Mouse (Mus musculus) neural tube, embryonic 12.5 days (tissue): Measurements from ENCODE around the gene Zbtb12. TPM values are rescaled to one million over a fixed set of nuclear protein-coding genes. Genes with fewer than 3 reads are reported as not detected.
"Not testable (repeated sequence)": the region's sequence is repeated elsewhere in the genome, so short reads cannot be mapped to it uniquely, and the experiment has no call there.

Source experiments
- ATAC-seq: fragments of 200-750 bp; cut with Nextera tagmentation; 2 replicates; pipeline ENCODE4 v1.8.0; 2017; ENCODE audit warnings: low read depth, mild to moderate bottlenecking, moderate TSS enrichment, moderate library complexity; ENCODE audit not compliant: low FRiP score
- H3K27ac ChIP-seq: fragments of 300-500 bp; sonication (generic); 2 replicates; pipeline ENCODE4 v1.5.1; 2016
- H3K27me3 ChIP-seq: fragments of 300-500 bp; sonication (generic); replicated peaks from 2 replicates; pipeline ENCODE4 v1.6.1; 2016; ENCODE audit warnings: mild to moderate bottlenecking
- H3K36me3 ChIP-seq: fragments of 300-500 bp; sonication (generic); 2 replicates; pipeline ENCODE4 v1.6.1; 2016; ENCODE audit warnings: mild to moderate bottlenecking
- H3K4me1 ChIP-seq: fragments of 300-500 bp; sonication (generic); 2 replicates; pipeline ENCODE4 v1.6.1; 2016
- H3K4me2 ChIP-seq: fragments of 300-500 bp; sonication (generic); replicated peaks from 2 replicates; pipeline ENCODE4 v1.6.1; 2016; ENCODE audit warnings: mild to moderate bottlenecking
- H3K4me3 ChIP-seq: fragments of 300-500 bp; sonication (generic); 2 replicates; pipeline ENCODE4 v1.5.1; 2016
- H3K9ac ChIP-seq: fragments of 300-500 bp; sonication (generic); 2 replicates; pipeline ENCODE4 v1.6.1; 2016; ENCODE audit warnings: mild to moderate bottlenecking
- H3K9me3 ChIP-seq: fragments of 300-500 bp; sonication (generic); 2 replicates; pipeline ENCODE4 v1.6.1; 2016; ENCODE audit warnings: mild to moderate bottlenecking
- WGBS: fragments of 180-500 bp; shearing (Covaris S2); methylation state at CpG from one replicate; pipeline ENCODE4 v1.1.7; 2016; 5-methylcytosine and 5-hydroxymethylcytosine counted together
- polyA plus RNA-seq: library from polyadenylated mRNA; unstranded; fragments of >200 nt; fragmentation: Nextera tagmentation; extraction: Ambion mirVana; gene quantifications from 2 replicates; pipeline ENCODE4 v1.2.1, GENCODE M21; 2016

Zbtb12 gene
- polyA plus RNA-seq, result 11.5 and 12.0 TPM in 2 replicates

- ATAC-seq, result no peak
- Histone ChIP-seq H3K4me2 (no peak within 1 kb of the TSS), H3K9me3 (no peaks in the 10 kb centered on the region), H3K27ac (no peak within 1 kb of the TSS), H3K4me1 (no peaks in the 10 kb centered on the region), H3K4me3 (no peak within 1 kb of the TSS), H3K36me3 (no peaks in the 10 kb centered on the region), H3K27me3 (peaks cover 8% of the 10 kb centered on the region), H3K9ac (no peak within 1 kb of the TSS)
- 73% methylated on average over 11 of the region's 11 CpGs for WGBS
These were observed at the start of gene Zbtb12 for GRCm38 (mm10) chr17:34879336-34879879. TSS of gene Zbtb12 (plus strand) at chr17:34879483.

- ATAC-seq, result not testable (repeated sequence)
These were observed 48.5 kb upstream of the Zbtb12 start for GRCm38 (mm10) chr17:34830776-34831175.

GRCm38 (mm10) chr17:34836155-34836855, 43.0 kb upstream of the Zbtb12 start:
- Histone ChIP-seq H3K4me2 (peak overlapping the region; percentile 100), H3K36me3 (peaks cover 51% of the 10 kb centered on the region), H3K9me3 (no peaks in the 10 kb centered on the region), H3K27me3 (no peaks in the 10 kb centered on the region), H3K4me1 (peaks cover 26% of the 10 kb centered on the region), H3K4me3 (peak overlapping the region; percentile 81), H3K9ac (peak overlapping the region; percentile 74), H3K27ac (0 out of 2 replicates have a peak overlapping the region, but pooled peaks have one; percentile 16)
- 4% methylated on average over 48 of the region's 48 CpGs for WGBS
- peak; percentile 85 for ATAC-seq

More at GRCm38 (mm10) chr17:34830776-34831175, 48.5 kb upstream of the Zbtb12 start:
- not testable (repeated sequence) for H3K9ac ChIP-seq, H3K9me3 ChIP-seq, H3K27ac ChIP-seq, H3K27me3 ChIP-seq, H3K4me3 ChIP-seq, H3K4me2 ChIP-seq, H3K4me1 ChIP-seq
- WGBS, result 85% methylated on average over 1 of the region's 1 CpGs
- H3K36me3 ChIP-seq, result peaks cover 70% of the 10 kb centered on the region

GRCm38 (mm10) chr17:34836856-34837221, 42.4 kb upstream of the Zbtb12 start, which contains the start of the genes Stk19 and Dxo:
TSS of gene Stk19 (minus strand) at chr17:34836945.
TSS of gene Dxo (plus strand) at chr17:34837019.
- Histone ChIP-seq H3K36me3 (peaks cover 52% of the 10 kb centered on the region), H3K27me3 (no peaks in the 10 kb centered on the region), H3K4me2 (peak within 1 kb of the TSS; percentile 100), H3K9me3 (no peaks in the 10 kb centered on the region), H3K4me3 (peak within 1 kb of the TSS; percentile 81), H3K9ac (peak within 1 kb of the TSS; percentile 75), H3K27ac (peak within 1 kb of the TSS; percentile 37; the same call in 1 of the 2 replicates), H3K4me1 (peaks cover 26% of the 10 kb centered on the region)
- WGBS, result under 1% methylated on average over 40 of the region's 40 CpGs
- peak; percentile 91 for ATAC-seq

GRCm38 (mm10) chr17:34837464-34838324, 41.6 kb upstream of the Zbtb12 start:
- Histone ChIP-seq H3K27ac (0 out of 2 replicates have a peak overlapping the region, but pooled peaks have one; percentile 37), H3K4me2 (peak overlapping the region; percentile 100), H3K9ac (peak overlapping the region; percentile 75), H3K4me1 (peaks cover 26% of the 10 kb centered on the region), H3K4me3 (peak overlapping the region; percentile 81), H3K36me3 (peaks cover 54% of the 10 kb centered on the region), H3K9me3 (no peaks in the 10 kb centered on the region), H3K27me3 (no peaks in the 10 kb centered on the region)
- ATAC-seq, result 0 out of 2 replicates have a peak, but pooled peaks have one; percentile 7
- 37% methylated on average over 43 of the region's 43 CpGs for WGBS

GRCm38 (mm10) chr17:34838785-34839184, 40.5 kb upstream of the Zbtb12 start:
- no peak for ATAC-seq
- Histone ChIP-seq H3K4me3 (peak overlapping the region; percentile 1; the same call in 1 of the 2 replicates), H3K27ac (no peak overlapping the region), H3K9ac (no peak overlapping the region), H3K9me3 (no peaks in the 10 kb centered on the region), H3K27me3 (no peaks in the 10 kb centered on the region), H3K4me1 (peaks cover 26% of the 10 kb centered on the region), H3K4me2 (peak overlapping the region; percentile 100; the same call in 1 of the 2 replicates), H3K36me3 (peaks cover 58% of the 10 kb centered on the region)
- 92% methylated on average over 7 of the region's 7 CpGs for WGBS

GRCm38 (mm10) chr17:34840736-34841307, 38.5 kb upstream of the Zbtb12 start:
- 85% methylated on average over 6 of the region's 6 CpGs for WGBS
- H3K27ac ChIP-seq, result no peak overlapping the region
- no peak for ATAC-seq
- H3K9me3 ChIP-seq, result no peaks in the 10 kb centered on the region
- H3K27me3 ChIP-seq, result no peaks in the 10 kb centered on the region
- no peak overlapping the region for H3K4me2 ChIP-seq
- H3K36me3 ChIP-seq, result peaks cover 73% of the 10 kb centered on the region
- peaks cover 22% of the 10 kb centered on the region for H3K4me1 ChIP-seq
- H3K4me3 ChIP-seq, result no peak overlapping the region
- no peak overlapping the region for H3K9ac ChIP-seq

- H3K4me2 ChIP-seq, result no peak overlapping the region
- no peak overlapping the region for H3K27ac ChIP-seq
- H3K4me3 ChIP-seq, result no peak overlapping the region
- no peaks in the 10 kb centered on the region for H3K27me3 ChIP-seq
- 93% methylated on average over 13 of the region's 13 CpGs for WGBS
- ATAC-seq, result no peak
- H3K36me3 ChIP-seq, result peaks cover 83% of the 10 kb centered on the region
- H3K9me3 ChIP-seq, result no peaks in the 10 kb centered on the region
- no peak overlapping the region for H3K9ac ChIP-seq
- peaks cover 7% of the 10 kb centered on the region for H3K4me1 ChIP-seq
These were observed 34.4 kb upstream of the Zbtb12 start for GRCm38 (mm10) chr17:34844884-34845283.

- 90% methylated on average over 6 of the region's 6 CpGs for WGBS
- H3K4me1 ChIP-seq, result peaks cover 18% of the 10 kb centered on the region
- peaks cover 60% of the 10 kb centered on the region for H3K36me3 ChIP-seq
- H3K9ac ChIP-seq, result no peak overlapping the region
- H3K27ac ChIP-seq, result no peak overlapping the region
- H3K27me3 ChIP-seq, result no peaks in the 10 kb centered on the region
- no peak overlapping the region for H3K4me3 ChIP-seq
- ATAC-seq, result no peak
- no peaks in the 10 kb centered on the region for H3K9me3 ChIP-seq
- H3K4me2 ChIP-seq, result no peak overlapping the region
These were observed 32.1 kb upstream of the Zbtb12 start for GRCm38 (mm10) chr17:34847192-34847591.

- H3K27me3 ChIP-seq, result no peaks in the 10 kb centered on the region
- H3K4me3 ChIP-seq, result no peak overlapping the region
- peaks cover 18% of the 10 kb centered on the region for H3K4me1 ChIP-seq
- H3K9ac ChIP-seq, result no peak overlapping the region
- H3K4me2 ChIP-seq, result no peak overlapping the region
- no peak overlapping the region for H3K27ac ChIP-seq
- H3K9me3 ChIP-seq, result no peaks in the 10 kb centered on the region
- no peak for ATAC-seq
- WGBS, result 90% methylated on average over 7 of the region's 7 CpGs
- H3K36me3 ChIP-seq, result peaks cover 60% of the 10 kb centered on the region
These were observed 31.7 kb upstream of the Zbtb12 start for GRCm38 (mm10) chr17:34847615-34848014.

- ATAC-seq, result peak; percentile 96
- under 1% methylated on average over 65 of the region's 65 CpGs for WGBS
- peak within 1 kb of the TSS; percentile 94 for H3K4me2 ChIP-seq
- peak within 1 kb of the TSS; percentile 78 for H3K4me3 ChIP-seq
- H3K9ac ChIP-seq, result peak within 1 kb of the TSS; percentile 71
- H3K27ac ChIP-seq, result no peak within 1 kb of the TSS
- H3K36me3 ChIP-seq, result peaks cover 59% of the 10 kb centered on the region
- peaks cover 18% of the 10 kb centered on the region for H3K4me1 ChIP-seq
- H3K27me3 ChIP-seq, result no peaks in the 10 kb centered on the region
- H3K9me3 ChIP-seq, result no peaks in the 10 kb centered on the region
These were observed 29.4 kb upstream of the Zbtb12 start, which contains the start of the genes Skiv2l and Nelfe for GRCm38 (mm10) chr17:34849722-34850516. TSS of gene Skiv2l (minus strand) at chr17:34850210. TSS of gene Nelfe (plus strand) at chr17:34850391.
